Mouse (Mus musculus) splenic B cell, adult 2 months (primary cell): ENCODE measurements at regions not wholly inside any gene's neighbourhood (a gene's known extent, or its start where the extent isn't known, plus 50 kb on each side); places are given as distances from the start of the nearest gene placed in this dataset.

Experiments
- DNase-seq: peaks from one replicate; pipeline ENCODE4 v3.0.0-alpha.2; 2011; ENCODE audit warnings: low read depth, low spot score
- H3K27me3 ChIP-seq: 2 replicates; pipeline ENCODE4 v1.6.1; 2012; ENCODE audit warnings: mild to moderate bottlenecking, low read length, moderate library complexity, mixed read lengths; ENCODE audit not compliant: control insufficient read depth, poor library complexity, insufficient read depth, severe bottlenecking
- H3K36me3 ChIP-seq: 2 replicates; pipeline ENCODE4 v1.6.1; 2012; ENCODE audit warnings: mild to moderate bottlenecking, low read length, moderate library complexity, mixed read lengths; ENCODE audit not compliant: control insufficient read depth, poor library complexity, insufficient read depth, severe bottlenecking

GRCm38 (mm10) chrX:13344701-13345100 is 63.9 kb downstream of the Ddx3x start:
- no peaks in the 10 kb centered on the region for H3K36me3 ChIP-seq
- DNase-seq = no peak
- no peaks in the 10 kb centered on the region for H3K27me3 ChIP-seq

- no peaks in the 10 kb centered on the region for H3K36me3 ChIP-seq
- DNase-seq = no peak
- no peaks in the 10 kb centered on the region for H3K27me3 ChIP-seq
Measured at GRCm38 (mm10) chrX:13345126-13345525, 64.4 kb downstream of the Ddx3x start.

GRCm38 (mm10) chrX:13346011-13346631 is 65.4 kb downstream of the Ddx3x start:
- Histone ChIP-seq H3K27me3 (no peaks in the 10 kb centered on the region), H3K36me3 (no peaks in the 10 kb centered on the region)
- no peak for DNase-seq

- no peak for DNase-seq
- no peaks in the 10 kb centered on the region for H3K27me3 ChIP-seq
- no peaks in the 10 kb centered on the region for H3K36me3 ChIP-seq
Measured at GRCm38 (mm10) chrX:13346696-13347026, 65.9 kb downstream of the Ddx3x start.

GRCm38 (mm10) chrX:13347027-13347840 is 66.5 kb downstream of the Ddx3x start:
- Histone ChIP-seq H3K36me3 (no peaks in the 10 kb centered on the region), H3K27me3 (no peaks in the 10 kb centered on the region)
- DNase-seq = peak; percentile 63

- no peak for DNase-seq
- Histone ChIP-seq H3K27me3 (no peaks in the 10 kb centered on the region), H3K36me3 (no peaks in the 10 kb centered on the region)
Measured at GRCm38 (mm10) chrX:13348415-13348814, 67.6 kb downstream of the Ddx3x start.

- no peak for DNase-seq
- H3K27me3 ChIP-seq = no peaks in the 10 kb centered on the region
Measured at GRCm38 (mm10) chrX:13350461-13350860, 69.7 kb downstream of the Ddx3x start.

GRCm38 (mm10) chrX:13357149-13357783 is 76.5 kb downstream of the Ddx3x start:
- DNase-seq = no peak
- Histone ChIP-seq H3K27me3 (no peaks in the 10 kb centered on the region), H3K36me3 (no peaks in the 10 kb centered on the region)

More at GRCm38 (mm10) chrX:13350461-13350860, 69.7 kb downstream of the Ddx3x start:
- H3K36me3 ChIP-seq = no peaks in the 10 kb centered on the region

GRCm38 (mm10) chrX:13357973-13358372 is 77.2 kb downstream of the Ddx3x start:
- no peaks in the 10 kb centered on the region for H3K27me3 ChIP-seq
- no peak for DNase-seq
- H3K36me3 ChIP-seq = no peaks in the 10 kb centered on the region

- DNase-seq = no peak
- Histone ChIP-seq H3K27me3 (no peaks in the 10 kb centered on the region), H3K36me3 (no peaks in the 10 kb centered on the region)
Measured at GRCm38 (mm10) chrX:13360436-13360835, 79.7 kb downstream of the Ddx3x start.

- no peak for DNase-seq
- Histone ChIP-seq H3K36me3 (no peaks in the 10 kb centered on the region), H3K27me3 (no peaks in the 10 kb centered on the region)
Measured at GRCm38 (mm10) chrX:13370319-13370718, 89.5 kb downstream of the Ddx3x start.

- Histone ChIP-seq H3K36me3 (no peaks in the 10 kb centered on the region), H3K27me3 (no peaks in the 10 kb centered on the region)
- no peak for DNase-seq
Measured at GRCm38 (mm10) chrX:13372752-13373151, 92.0 kb downstream of the Ddx3x start.

GRCm38 (mm10) chrX:13386354-13386753 is 79.6 kb upstream of the Nyx start:
- DNase-seq = no peak
- Histone ChIP-seq H3K36me3 (no peaks in the 10 kb centered on the region), H3K27me3 (no peaks in the 10 kb centered on the region)

- DNase-seq = no peak
- no peaks in the 10 kb centered on the region for H3K27me3 ChIP-seq
- no peaks in the 10 kb centered on the region for H3K36me3 ChIP-seq
Measured at GRCm38 (mm10) chrX:13398466-13398865, 67.4 kb upstream of the Nyx start.

GRCm38 (mm10) chrX:13412726-13413125 is 53.2 kb upstream of the Nyx start:
- H3K27me3 ChIP-seq = no peaks in the 10 kb centered on the region
- no peak for DNase-seq
- H3K36me3 ChIP-seq = no peaks in the 10 kb centered on the region
